Mouse (Mus musculus) layer of hippocampus, adult 9-11 months (tissue): ENCODE measurements around the gene Ccl17.
A peak's percentile ranks its signal among the peaks of the same experiment; 100 is the strongest.
"Not testable (repeated sequence)": the region's sequence is repeated elsewhere in the genome, so short reads cannot be mapped to it uniquely, and the experiment has no call there.

Experiments
- DNase-seq: peaks from one replicate; pipeline ENCODE4 v3.0.0; 2022

The Ccl17 gene

GRCm38 (mm10) chr8:94828284-94828683 lies 18.0 kb downstream of the Ccl17 start:
- DNase-seq = no peak

- DNase-seq = not testable (repeated sequence)
Observed at GRCm38 (mm10) chr8:94833901-94834405, 23.7 kb downstream of the Ccl17 start.

GRCm38 (mm10) chr8:94835751-94836150 lies 25.5 kb downstream of the Ccl17 start:
- not testable (repeated sequence) for DNase-seq

GRCm38 (mm10) chr8:94836456-94837240 lies 26.4 kb downstream of the Ccl17 start:
- DNase-seq = no peak

- peak; percentile 96 for DNase-seq
Observed at GRCm38 (mm10) chr8:94837662-94838574, 27.7 kb downstream of the Ccl17 start, which contains the start of the genes Coq9 and Ciapin1. Coq9 (plus strand) TSS chr8:94838321. Ciapin1 (minus strand) TSS chr8:94838358.

- peak; percentile 74 for DNase-seq
Observed at GRCm38 (mm10) chr8:94838600-94838999, 28.3 kb downstream of the Ccl17 start.

GRCm38 (mm10) chr8:94841183-94841582 lies 30.9 kb downstream of the Ccl17 start:
- no peak for DNase-seq

GRCm38 (mm10) chr8:94850049-94850448 lies 39.8 kb downstream of the Ccl17 start:
- no peak for DNase-seq

GRCm38 (mm10) chr8:94854761-94855160 lies 44.5 kb downstream of the Ccl17 start:
- DNase-seq = not testable (repeated sequence)

- DNase-seq = no peak
Observed at GRCm38 (mm10) chr8:94857011-94857345, 46.7 kb downstream of the Ccl17 start.

GRCm38 (mm10) chr8:94857346-94858173 lies 47.3 kb downstream of the Ccl17 start, which contains the start of gene Polr2c:
Polr2c (plus strand) TSS chr8:94857450.
- DNase-seq = peak; percentile 85

GRCm38 (mm10) chr8:94861352-94861910 lies 51.2 kb downstream of the Ccl17 start:
- DNase-seq = no peak
